Mouse (Mus musculus) lung, postnatal 14 days (tissue): ENCODE measurements around the gene Upk3b.

Source experiments
- DNase-seq: peaks from one replicate; pipeline ENCODE4 v3.0.0; 2021

Upk3b gene

GRCm38 (mm10) chr5:136076284-136076683 lies 38.0 kb downstream of the Upk3b start:
- no peak for DNase-seq

DNA sequence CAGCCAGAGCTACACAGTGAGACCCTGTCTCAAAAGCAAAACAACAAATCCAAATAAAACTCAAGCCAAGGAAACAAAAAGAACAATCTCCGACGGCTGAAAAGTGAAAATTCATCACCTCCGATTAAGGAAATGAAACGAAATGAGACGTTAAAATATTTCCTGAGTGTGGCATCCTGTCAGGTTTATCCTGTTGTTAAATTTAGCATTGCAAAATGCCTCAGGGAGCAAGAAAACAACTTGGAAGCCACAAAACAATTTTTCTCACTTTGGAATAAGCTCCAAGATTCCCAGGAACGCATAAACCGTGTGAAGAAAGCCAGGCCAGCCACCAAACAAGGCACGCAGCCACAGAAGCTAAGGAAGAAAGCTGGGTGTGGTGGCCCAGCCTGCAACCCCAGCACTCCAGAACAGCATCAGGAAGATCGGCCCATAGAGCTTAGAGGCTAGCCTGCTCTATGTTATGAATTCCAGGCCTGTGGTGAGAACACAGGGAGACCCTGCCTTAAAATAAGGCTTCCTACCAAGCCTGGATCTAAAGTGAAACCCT lies 38.8 kb downstream of the Upk3b start:
- no peak for DNase-seq

GRCm38 (mm10) chr5:136078136-136078535 lies 39.8 kb downstream of the Upk3b start:
- no peak for DNase-seq

DNA sequence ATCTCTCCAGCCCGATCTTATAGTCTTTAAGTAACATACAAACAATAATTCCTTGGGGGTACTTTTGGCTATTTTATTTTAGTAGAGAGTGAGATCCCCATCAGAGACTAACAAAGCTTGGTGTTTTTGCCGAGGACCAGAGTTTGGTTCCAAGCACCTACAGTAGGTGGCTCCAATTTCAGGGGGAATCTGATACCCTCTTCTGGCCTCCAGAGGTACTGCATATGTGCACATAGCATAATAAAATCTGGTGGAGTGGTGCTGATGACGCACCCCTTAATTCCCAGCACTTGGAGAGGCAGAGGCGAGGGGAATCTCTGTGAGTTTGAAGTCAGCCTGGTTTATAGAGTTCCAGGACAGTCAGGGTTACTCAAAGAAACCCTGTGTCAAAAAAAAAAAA lies 44.0 kb downstream of the Upk3b start:
- DNase-seq: no peak

GRCm38 (mm10) chr5:136083669-136084107 lies 45.4 kb downstream of the Upk3b start, which contains the start of gene Rasa4:
Rasa4 (plus strand) TSS chr5:136083916.
- peak; percentile 93 for DNase-seq

- no peak for DNase-seq
These were observed 46.0 kb downstream of the Upk3b start for GRCm38 (mm10) chr5:136084144-136084881.

DNA sequence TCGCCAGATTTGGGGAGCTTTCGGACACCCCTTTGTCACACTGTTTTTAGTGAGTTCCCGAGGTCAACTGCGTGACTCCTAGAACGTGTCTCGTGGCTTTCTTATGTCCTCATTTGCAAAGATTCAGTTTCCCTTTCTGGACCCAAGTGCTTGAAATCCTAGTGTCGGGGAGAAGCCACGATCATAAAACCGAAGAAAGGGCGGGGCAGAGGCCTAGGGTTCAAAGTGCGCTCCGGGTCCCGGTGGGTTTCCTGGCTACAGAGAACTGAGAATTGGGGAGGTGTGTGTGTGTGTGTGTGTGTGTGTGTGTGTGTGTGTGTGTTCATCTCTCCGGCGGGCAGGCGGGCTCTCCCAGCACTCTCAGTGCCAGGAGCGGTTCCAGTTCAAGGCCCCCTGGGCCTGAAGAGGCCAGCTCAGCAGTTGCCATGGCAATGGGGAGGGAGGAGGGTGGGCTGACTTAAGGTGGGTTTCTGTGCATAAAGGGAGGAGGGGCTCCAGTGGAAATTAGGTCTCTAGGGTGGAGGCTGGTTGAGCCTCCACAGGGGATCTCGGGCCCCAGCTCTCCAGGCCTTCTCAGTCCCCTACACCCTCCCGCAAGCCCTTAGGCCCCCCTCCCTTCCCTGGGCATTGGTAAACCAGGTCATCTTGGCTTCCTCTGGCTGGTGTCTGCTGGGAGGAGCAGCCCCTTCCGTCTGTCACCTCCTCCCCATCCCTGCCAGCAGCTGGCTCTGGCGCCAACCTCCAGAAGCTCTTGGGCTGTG lies 46.8 kb downstream of the Upk3b start:
- no peak for DNase-seq

- no peak for DNase-seq
These were observed 48.0 kb downstream of the Upk3b start for GRCm38 (mm10) chr5:136086290-136086689.

- DNase-seq: no peak
These were observed 50.7 kb downstream of the Upk3b start for GRCm38 (mm10) chr5:136088821-136089575.

DNA sequence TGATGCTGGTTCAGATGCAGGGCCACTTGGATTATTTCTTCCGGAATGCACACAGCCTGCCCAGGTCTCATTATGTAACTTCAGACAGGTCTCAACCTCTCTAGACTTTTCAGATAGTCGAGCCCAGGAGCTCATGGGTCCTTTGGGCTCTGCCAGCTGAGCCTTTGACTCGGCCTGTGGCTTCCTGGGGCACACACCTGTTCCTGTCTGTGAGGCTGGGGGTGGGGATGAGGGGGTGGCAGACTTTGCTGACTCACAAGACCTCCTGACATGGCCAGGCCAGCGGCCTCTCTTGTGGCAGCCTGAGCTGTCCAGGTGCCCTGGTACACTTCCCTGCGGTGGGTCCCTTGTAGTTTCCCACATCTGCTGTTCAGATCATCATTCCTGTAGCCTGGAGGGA lies 53.6 kb downstream of the Upk3b start:
- no peak for DNase-seq

- DNase-seq: no peak
These were observed 56.1 kb downstream of the Upk3b start for GRCm38 (mm10) chr5:136094249-136095010.

DNA sequence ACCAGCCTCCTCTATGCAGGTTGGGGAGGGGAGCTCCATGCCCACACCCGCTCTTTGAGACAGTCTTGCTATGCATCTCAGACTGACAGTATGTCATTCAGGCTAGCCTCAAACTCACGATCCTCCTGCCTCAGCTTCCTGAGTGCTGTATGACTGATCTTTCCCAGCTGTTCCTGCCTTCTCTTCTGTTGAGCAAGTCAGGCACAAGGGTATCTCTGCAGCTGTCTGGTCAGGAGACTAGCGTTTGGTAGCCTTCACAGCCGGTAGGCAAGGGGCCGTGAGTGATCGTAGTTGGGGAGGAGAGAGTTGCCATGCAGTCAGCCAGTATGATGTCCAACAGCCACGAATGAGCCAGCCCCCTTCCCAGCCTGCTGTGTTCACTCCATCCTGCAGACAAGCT lies 56.8 kb downstream of the Upk3b start:
- no peak for DNase-seq
